Mouse (Mus musculus) limb, embryonic 14.5 days (tissue): Measurements from ENCODE around the gene Sars2. TPM values are rescaled to one million over a fixed set of nuclear protein-coding genes. Genes with fewer than 3 reads are reported as not detected.

Experiments used
- ATAC-seq: fragments of 200-750 bp; cut with Nextera tagmentation; 2 replicates; pipeline ENCODE4 v1.8.0; 2017; ENCODE audit warnings: low read depth, moderate number of reproducible peaks, moderate TSS enrichment; ENCODE audit not compliant: low FRiP score
- DNase-seq: peaks from one replicate; pipeline ENCODE4 v3.0.0-alpha.2; 2015; ENCODE audit warnings: low spot score
- H3K27ac ChIP-seq: fragments of 300-500 bp; sonication (generic); replicated peaks from 2 replicates; pipeline ENCODE4 v1.5.1; 2014; ENCODE audit warnings: low read depth, mild to moderate bottlenecking, low read length, moderate library complexity, mixed read lengths
- H3K27me3 ChIP-seq: fragments of 300-500 bp; sonication (generic); 2 replicates; pipeline ENCODE4 v1.6.1; 2014; ENCODE audit warnings: low read length, mixed read lengths; ENCODE audit not compliant: control insufficient read depth, insufficient read depth
- H3K36me3 ChIP-seq: fragments of 300-500 bp; sonication (generic); 2 replicates; pipeline ENCODE4 v1.6.1; 2014; ENCODE audit warnings: mild to moderate bottlenecking, low read length, moderate library complexity, mixed read lengths; ENCODE audit not compliant: control insufficient read depth, insufficient read depth
- H3K4me1 ChIP-seq: fragments of 300-500 bp; sonication (generic); 2 replicates; pipeline ENCODE4 v1.6.1; 2014; ENCODE audit warnings: antibody characterized with exemption, low read length, mixed read lengths; ENCODE audit not compliant: control insufficient read depth, insufficient read depth
- H3K4me2 ChIP-seq: fragments of 300-500 bp; sonication (generic); replicated peaks from 2 replicates; pipeline ENCODE4 v1.6.1; 2014; ENCODE audit warnings: low read depth, mild to moderate bottlenecking, low read length, moderate library complexity; ENCODE audit not compliant: severe bottlenecking
- H3K4me3 ChIP-seq: fragments of 300-500 bp; sonication (generic); replicated peaks from 2 replicates; pipeline ENCODE4 v1.5.1; 2014; ENCODE audit warnings: low read length
- H3K9ac ChIP-seq: fragments of 300-500 bp; sonication (generic); 2 replicates; pipeline ENCODE4 v1.6.1; 2014; ENCODE audit warnings: mild to moderate bottlenecking, low read depth, low read length, moderate library complexity; ENCODE audit not compliant: severe bottlenecking
- H3K9me3 ChIP-seq: fragments of 300-500 bp; sonication (generic); 2 replicates; pipeline ENCODE4 v1.6.1; 2016; ENCODE audit warnings: low read length; ENCODE audit not compliant: control insufficient read depth
- POLR2A ChIP-seq: fragments of 200-500 bp; IDR thresholded peaks from 2 replicates; pipeline ENCODE4 v1.8.0; 2012; ENCODE audit warnings: inconsistent platforms, mild to moderate bottlenecking, moderate library complexity, borderline replicate concordance; ENCODE audit not compliant: insufficient read depth, insufficient read length; ENCODE audit errors: extremely low read depth
- WGBS: fragments of 180-500 bp; shearing (Covaris S2); extraction: QIAGEN DNeasy Blood & Tissue Kit; methylation state at CpG from one replicate; pipeline ENCODE4 v1.1.7; 2014; 5-methylcytosine and 5-hydroxymethylcytosine counted together
- polyA plus RNA-seq, 2 experiments: library from polyadenylated mRNA; depleted of rRNA in 1 of 2; stranded (reverse) in 1 of 2; unstranded in 1 of 2; fragments of >200 nt; fragmentation: Nextera tagmentation in 1 of 2; extraction: Ambion mirVana in 1 of 2; gene quantifications; 2 replicates each; pipeline versions ENCODE4 v1.2.1 to v1.2.3; 2012 to 2014

Gene Sars2
- polyA plus RNA-seq, 2 experiments, result 22.0 to 32.6 TPM

DNA sequence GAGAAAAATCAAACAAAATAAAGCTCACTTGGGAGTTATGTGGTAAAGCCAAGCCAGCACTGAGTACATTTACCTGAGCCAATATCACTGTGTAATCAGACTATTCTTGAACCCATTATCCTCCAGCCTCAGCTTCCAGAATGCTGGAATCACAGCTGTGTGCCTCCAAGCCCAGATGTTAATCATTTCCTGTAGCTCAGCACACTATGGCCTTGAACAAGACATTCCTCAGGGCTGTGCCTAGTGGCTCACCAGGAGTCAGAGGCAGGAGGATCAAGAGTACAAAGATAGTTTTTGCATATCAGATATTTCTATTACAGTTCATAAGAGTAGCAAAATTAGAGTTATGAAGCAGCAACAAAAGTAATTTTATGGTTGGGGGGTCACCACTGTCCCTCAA, 49.9 kb downstream of the Sars2 start:
- peaks cover 8% of the 10 kb centered on the region for H3K4me1 ChIP-seq
- TF ChIP-seq POLR2A, result no peak
- no peaks in the 10 kb centered on the region for H3K27me3 ChIP-seq
- no peak for ATAC-seq
- peaks cover 12% of the 10 kb centered on the region for H3K36me3 ChIP-seq
- H3K4me2 ChIP-seq, result no peak overlapping the region
- H3K4me3 ChIP-seq, result no peak overlapping the region
- H3K9me3 ChIP-seq, result no peaks in the 10 kb centered on the region
- no peak overlapping the region for H3K9ac ChIP-seq
- no peak for DNase-seq
- no peak overlapping the region for H3K27ac ChIP-seq

DNA sequence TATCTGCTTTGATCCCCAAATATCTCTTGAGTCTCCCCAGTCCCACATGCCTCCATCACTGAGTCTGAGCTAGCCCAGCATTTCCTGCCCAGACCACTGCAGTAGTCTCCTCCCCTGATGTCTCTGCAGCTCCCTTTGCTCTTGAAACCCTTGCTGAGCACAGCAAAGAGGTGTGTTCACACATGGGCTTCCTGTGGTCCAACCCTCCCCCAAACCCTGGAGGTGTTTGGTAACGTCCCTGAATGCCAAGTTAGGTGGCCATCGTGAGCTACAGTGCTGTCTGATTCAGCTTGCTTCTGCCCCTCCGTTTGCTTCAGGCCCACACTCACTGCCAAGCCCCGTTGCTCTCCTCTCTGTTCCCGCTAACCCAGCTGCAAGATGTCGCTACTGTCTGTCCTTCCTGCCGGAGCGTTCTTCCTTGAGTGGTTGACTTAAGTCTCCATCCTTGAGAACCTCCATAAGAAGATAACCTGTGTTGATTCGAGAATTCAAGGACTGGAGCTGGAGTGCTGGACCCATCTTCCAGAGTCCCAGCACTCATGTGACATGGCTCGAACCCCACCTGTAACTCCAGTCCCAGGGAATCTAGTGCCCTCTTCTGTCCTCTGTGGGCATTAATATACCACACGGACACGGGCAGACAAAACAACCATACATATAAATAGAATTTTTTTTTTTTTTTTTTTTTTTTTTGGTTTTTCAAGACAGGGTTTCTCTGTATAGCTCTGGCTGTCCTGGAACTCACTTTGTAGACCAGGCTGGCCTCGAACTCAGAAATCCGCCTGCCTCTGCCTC, 50.8 kb downstream of the Sars2 start:
- DNase-seq (no peak), ATAC-seq (no peak)
- Histone ChIP-seq H3K36me3 (peaks cover 7% of the 10 kb centered on the region; the same call in 1 of the 2 replicates), H3K4me3 (no peak overlapping the region), H3K27me3 (no peaks in the 10 kb centered on the region), H3K27ac (no peak overlapping the region), H3K9me3 (no peaks in the 10 kb centered on the region), H3K9ac (no peak overlapping the region), H3K4me2 (no peak overlapping the region), H3K4me1 (peaks cover 8% of the 10 kb centered on the region)
- TF ChIP-seq POLR2A, result no peak
- 76% methylated on average over 13 of the region's 14 CpGs for WGBS

DNA sequence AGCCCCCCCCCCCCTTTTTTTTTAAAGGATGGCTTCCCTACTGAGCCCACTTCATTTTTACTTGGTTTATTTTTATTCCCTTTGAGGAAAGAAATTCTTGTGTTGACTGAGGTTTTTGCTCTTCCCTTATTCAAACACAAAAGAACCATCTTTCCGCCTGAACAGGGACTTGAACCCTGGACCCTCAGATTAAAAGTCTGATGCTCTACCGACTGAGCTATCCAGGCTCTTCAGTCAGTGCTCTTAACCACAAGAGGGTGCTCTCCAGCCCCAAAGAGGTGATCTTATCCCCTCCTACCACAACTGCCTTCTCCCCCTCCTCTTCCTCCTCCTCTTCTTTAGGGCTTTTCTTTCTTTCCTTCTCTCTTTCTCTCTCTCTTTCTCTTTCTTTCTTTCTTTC, 52.0 kb downstream of the Sars2 start:
- 48% methylated on average over 2 of the region's 2 CpGs for WGBS
- Histone ChIP-seq H3K36me3 (no peaks in the 10 kb centered on the region), H3K27me3 (no peaks in the 10 kb centered on the region), H3K27ac (no peak overlapping the region), H3K4me3 (no peak overlapping the region), H3K9me3 (no peaks in the 10 kb centered on the region), H3K9ac (no peak overlapping the region), H3K4me2 (no peak overlapping the region), H3K4me1 (peaks cover 8% of the 10 kb centered on the region)
- no peak for TF ChIP-seq POLR2A
- no peak for ATAC-seq
- no peak for DNase-seq

DNA sequence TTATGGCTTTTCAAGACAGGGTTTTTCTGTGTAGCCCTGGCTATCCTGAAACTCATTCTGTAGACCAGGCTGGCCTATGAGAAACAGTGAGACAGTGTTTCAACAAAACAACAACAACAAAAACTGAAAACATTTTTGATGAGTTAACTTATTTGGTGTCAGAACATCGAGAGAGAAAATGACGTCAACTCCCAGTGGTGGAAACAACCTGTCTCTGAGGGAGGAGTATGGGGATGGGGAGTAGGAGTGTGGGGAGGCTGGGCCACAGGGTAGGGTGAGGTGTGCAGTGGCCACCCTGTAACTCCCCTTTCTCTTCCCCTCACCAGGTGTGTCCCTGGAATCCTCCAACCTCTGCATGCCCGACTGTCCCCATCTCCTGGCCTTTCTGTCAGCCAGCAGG, 52.7 kb downstream of the Sars2 start:
- no peaks in the 10 kb centered on the region for H3K36me3 ChIP-seq
- WGBS, result 84% methylated on average over 3 of the region's 3 CpGs
- no peak overlapping the region for H3K4me2 ChIP-seq

DNA sequence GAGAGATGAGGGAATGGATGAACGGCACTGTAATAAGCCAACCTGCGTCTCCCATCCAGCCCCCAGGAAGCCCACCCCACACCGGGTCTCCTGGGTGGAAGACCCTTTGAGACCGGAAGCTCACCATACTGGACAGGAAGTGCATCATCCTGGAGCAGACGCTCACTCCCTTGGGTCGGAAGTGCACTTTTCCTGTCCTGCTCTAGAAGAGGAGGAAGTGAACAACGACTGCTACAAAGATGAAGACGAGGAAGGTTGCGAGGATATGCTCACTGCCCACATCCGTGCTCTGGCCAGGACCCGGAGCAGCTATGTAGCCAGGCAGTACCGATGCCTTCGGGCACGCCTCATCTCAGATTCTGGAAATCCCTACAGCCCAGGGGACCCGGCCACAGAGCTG, 54.0 kb downstream of the Sars2 start:
- H3K4me2 ChIP-seq, result no peak overlapping the region
- no peaks in the 10 kb centered on the region for H3K27me3 ChIP-seq
- H3K36me3 ChIP-seq, result no peaks in the 10 kb centered on the region
- H3K4me3 ChIP-seq, result no peak overlapping the region
- H3K27ac ChIP-seq, result no peak overlapping the region
- DNase-seq, result no peak
- no peak overlapping the region for H3K9ac ChIP-seq
- no peaks in the 10 kb centered on the region; the same call in 1 of the 2 replicates for H3K4me1 ChIP-seq
- TF ChIP-seq POLR2A, result no peak
- WGBS, result 81% methylated on average over 15 of the region's 15 CpGs
- no peak for ATAC-seq
- H3K9me3 ChIP-seq, result 0 out of 2 replicates have a peak, but pooled peaks cover 3% of the 10 kb centered on the region

More for the DNA sequence above, 52.7 kb downstream of the Sars2 start:
- Histone ChIP-seq H3K4me3 (no peak overlapping the region), H3K27ac (no peak overlapping the region), H3K9me3 (no peaks in the 10 kb centered on the region), H3K9ac (no peak overlapping the region), H3K4me1 (peaks cover 3% of the 10 kb centered on the region), H3K27me3 (no peaks in the 10 kb centered on the region)
- no peak for TF ChIP-seq POLR2A
- ATAC-seq, result no peak
- DNase-seq, result no peak

DNA sequence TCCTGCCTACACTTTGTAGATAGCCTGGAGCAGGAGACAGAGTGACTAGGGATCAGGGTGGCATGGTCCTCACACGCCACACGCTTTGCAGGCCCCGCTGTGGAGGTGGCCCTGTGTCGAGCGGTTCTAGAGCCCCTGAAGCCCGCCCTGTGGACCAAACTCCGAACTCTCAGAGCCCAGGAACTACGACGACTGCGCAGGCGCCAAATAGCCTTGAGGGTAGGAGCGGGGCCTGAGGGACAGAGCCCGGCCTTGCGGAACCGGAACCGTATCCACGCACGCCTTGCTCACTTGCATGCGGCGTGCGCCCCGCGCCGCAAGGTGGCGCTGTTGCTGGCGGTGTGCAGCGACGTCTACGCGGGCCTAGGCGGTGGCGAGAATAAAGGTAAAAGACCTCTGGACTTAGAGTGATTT, 54.8 kb downstream of the Sars2 start:
- Histone ChIP-seq H3K9me3 (0 out of 2 replicates have a peak, but pooled peaks cover 3% of the 10 kb centered on the region), H3K27ac (no peak overlapping the region; the same call in 1 of the 2 replicates), H3K36me3 (no peaks in the 10 kb centered on the region), H3K4me3 (no peak overlapping the region; the same call in 1 of the 2 replicates), H3K9ac (peak overlapping the region; percentile 39; the same call in 1 of the 2 replicates), H3K4me1 (peaks cover under 1% of the 10 kb centered on the region; the same call in 1 of the 2 replicates), H3K4me2 (peak overlapping the region; percentile 36), H3K27me3 (no peaks in the 10 kb centered on the region)
- 17% methylated on average over 32 of the region's 32 CpGs for WGBS
- no peak for TF ChIP-seq POLR2A
- no peak for DNase-seq
- peak; percentile 68 for ATAC-seq
